Mouse (Mus musculus) lung, adult 2 months (tissue): Measurements from ENCODE around the gene Smim15.

Experiments used
- CTCF ChIP-seq: fragments of 200-500 bp; IDR thresholded peaks from 2 replicates; pipeline ENCODE4 v1.5.1; 2011; ENCODE audit warnings: mild to moderate bottlenecking, low read length, control low read depth; ENCODE audit not compliant: insufficient read depth
- POLR2A ChIP-seq: fragments of 200-500 bp; IDR thresholded peaks from 2 replicates; pipeline ENCODE4 v1.6.1; 2011; ENCODE audit warnings: low read depth, mild to moderate bottlenecking, control low read depth, low read length, borderline replicate concordance; ENCODE audit errors: extremely low read depth

DNA sequence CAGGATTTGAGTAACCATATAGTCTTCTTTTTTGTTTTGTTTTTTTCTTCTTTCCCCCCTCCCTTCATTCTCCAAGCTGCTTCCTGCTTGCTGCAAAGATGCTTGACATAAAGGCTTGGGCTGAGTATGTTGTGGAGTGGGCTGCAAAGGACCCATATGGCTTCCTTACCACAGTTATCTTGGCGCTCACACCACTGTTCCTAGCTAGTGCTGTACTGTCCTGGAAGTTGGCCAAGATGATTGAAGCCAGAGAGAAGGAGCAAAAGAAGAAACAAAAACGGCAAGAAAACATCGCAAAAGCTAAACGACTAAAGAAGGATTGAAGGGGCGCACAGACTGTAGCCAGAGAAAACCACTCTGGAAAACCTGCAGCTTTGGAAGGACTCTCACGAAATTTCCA is 3.1 kb downstream of the Smim15 start:
- TF ChIP-seq CTCF (no peak), POLR2A (no peak)
